Mouse (Mus musculus): ENCODE measurements around the gene Numb. TPM values are rescaled to one million over a fixed set of nuclear protein-coding genes. Genes with fewer than 3 reads are reported as not detected.
A peak's percentile ranks its signal among the peaks of the same experiment; 100 is the strongest.
"Not testable (repeated sequence)": the region's sequence is repeated elsewhere in the genome, so short reads cannot be mapped to it uniquely, and the experiment has no call there.

The Numb gene
- polyA plus RNA-seq, 1 experiment = 74.6 TPM

DNA sequence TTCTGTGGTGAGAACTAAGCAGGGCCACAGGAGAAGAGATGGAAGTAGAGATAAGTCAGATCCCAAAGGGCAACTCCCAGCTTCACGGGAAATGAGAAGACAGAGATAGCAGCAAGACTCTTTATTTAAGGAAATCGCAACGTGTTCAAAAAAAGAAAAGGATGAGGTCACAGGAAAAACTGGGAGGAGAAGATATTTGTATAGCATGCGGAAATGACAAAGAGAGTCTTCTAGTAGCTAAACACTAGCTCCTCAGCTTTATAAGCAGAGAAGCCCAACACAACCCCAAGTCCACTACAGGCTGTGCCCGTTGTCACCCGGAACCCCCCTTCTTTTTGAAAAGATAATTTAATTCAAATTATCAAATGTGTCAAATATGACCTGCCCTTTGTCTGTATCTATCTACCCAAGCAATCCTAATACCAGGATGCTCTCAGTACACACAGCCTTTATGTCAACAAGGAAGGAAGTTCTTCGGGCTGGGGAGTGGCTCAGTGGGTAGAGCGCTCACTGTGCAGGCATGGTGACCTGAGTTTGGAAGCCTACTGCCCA, 25.6 kb upstream of the Numb start:
- H3K4me3 ChIP-seq (ENCODE audit: insufficient read depth, low read length) = no peak overlapping the region
- TF ChIP-seq CTCF (IDR thresholded peaks at IDR 0.05; ENCODE audit: extremely low read depth, insufficient read depth, low read length) (no peak), POLR2A (IDR thresholded peaks at IDR 0.05; ENCODE audit: extremely low read depth, insufficient read depth, low read length) (no peak)
- H3K27ac ChIP-seq (ENCODE audit: insufficient read depth, low read length) = no peak overlapping the region

GRCm38 (mm10) chr12:83941938-83942337, 20.2 kb upstream of the Numb start:
- TF ChIP-seq CTCF (IDR thresholded peaks at IDR 0.05; ENCODE audit: extremely low read depth, insufficient read depth, low read length) = no peak
- H3K4me3 ChIP-seq (ENCODE audit: insufficient read depth, low read length) = no peak overlapping the region
- no peak overlapping the region for H3K27ac ChIP-seq (ENCODE audit: insufficient read depth, low read length)
- peaks cover 2% of the 10 kb centered on the region for H3K4me1 ChIP-seq (ENCODE audit: control insufficient read depth, insufficient read depth, low read length)

More for the DNA sequence above, 25.6 kb upstream of the Numb start:
- peaks cover 4% of the 10 kb centered on the region; the same call in 1 of the 2 replicates for H3K4me1 ChIP-seq (ENCODE audit: control insufficient read depth, insufficient read depth, low read length)

- Histone ChIP-seq H3K4me3 (ENCODE audit: insufficient read depth, low read length) (no peak overlapping the region), H3K27ac (ENCODE audit: insufficient read depth, low read length) (no peak overlapping the region), H3K4me1 (ENCODE audit: control insufficient read depth, insufficient read depth, low read length) (peaks cover 2% of the 10 kb centered on the region; the same call in 1 of the 2 replicates)
- TF ChIP-seq POLR2A (IDR thresholded peaks at IDR 0.05; ENCODE audit: extremely low read depth, insufficient read depth, low read length) (no peak), CTCF (IDR thresholded peaks at IDR 0.05; ENCODE audit: extremely low read depth, insufficient read depth, low read length) (no peak)
Observed at GRCm38 (mm10) chr12:83940031-83940430, 18.3 kb upstream of the Numb start.

DNA sequence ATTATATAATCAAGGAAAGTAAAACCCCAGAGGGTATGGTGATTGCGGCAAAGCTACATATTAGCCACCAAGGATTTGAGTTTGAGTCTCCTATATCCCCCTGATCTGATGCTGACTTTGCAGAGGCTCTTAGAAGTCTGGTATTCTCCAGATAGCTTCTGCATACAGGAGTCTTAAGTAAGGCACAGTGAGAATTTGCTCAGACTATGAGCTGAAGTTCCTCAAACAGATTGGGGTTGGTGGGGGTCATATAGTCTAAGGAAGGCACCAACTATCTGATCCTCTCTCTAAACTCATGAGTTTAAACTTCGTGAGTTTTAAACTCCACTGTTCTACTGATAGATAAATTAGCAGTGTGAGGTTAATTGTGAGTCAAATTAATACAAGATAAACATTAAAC, 17.6 kb upstream of the Numb start:
- H3K4me1 ChIP-seq (ENCODE audit: control insufficient read depth, insufficient read depth, low read length) = peaks cover 2% of the 10 kb centered on the region; the same call in 1 of the 2 replicates
- no peak overlapping the region for H3K4me3 ChIP-seq (ENCODE audit: insufficient read depth, low read length)
- TF ChIP-seq CTCF (IDR thresholded peaks at IDR 0.05; ENCODE audit: extremely low read depth, insufficient read depth, low read length) (no peak), POLR2A (IDR thresholded peaks at IDR 0.05; ENCODE audit: extremely low read depth, insufficient read depth, low read length) (no peak)
- no peak overlapping the region for H3K27ac ChIP-seq (ENCODE audit: insufficient read depth, low read length)

DNA sequence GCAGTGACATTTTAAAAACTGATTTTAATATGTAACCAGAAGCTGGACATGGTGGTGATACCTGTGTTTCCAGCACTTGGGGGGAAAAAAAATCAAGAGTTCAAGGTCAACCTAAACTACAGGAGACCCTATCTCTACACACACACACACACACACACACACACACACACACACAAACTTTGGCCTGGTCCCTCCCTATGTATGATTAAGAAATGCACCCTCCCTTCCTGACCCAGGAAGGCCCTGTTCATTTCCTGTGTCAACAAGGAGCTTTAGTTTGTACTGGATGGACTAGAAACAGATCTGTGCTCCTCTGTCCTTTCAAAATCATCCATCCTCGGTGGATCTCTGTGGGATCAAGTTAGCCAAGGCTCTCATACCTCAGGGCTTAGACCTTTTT, 16.9 kb upstream of the Numb start:
- not testable (repeated sequence) for H3K4me1 ChIP-seq (ENCODE audit: control insufficient read depth, insufficient read depth, low read length); H3K27ac ChIP-seq (ENCODE audit: insufficient read depth, low read length); H3K4me3 ChIP-seq (ENCODE audit: insufficient read depth, low read length)

- H3K4me1 ChIP-seq (ENCODE audit: control insufficient read depth, insufficient read depth, low read length) = peaks cover 4% of the 10 kb centered on the region
- H3K4me3 ChIP-seq (ENCODE audit: insufficient read depth, low read length) = no peak overlapping the region
- H3K27ac ChIP-seq (ENCODE audit: insufficient read depth, low read length) = no peak overlapping the region
- peak; percentile 22; the same call in 1 of the 2 replicates for TF ChIP-seq CTCF (IDR thresholded peaks at IDR 0.05; ENCODE audit: extremely low read depth, insufficient read depth, low read length)
- no peak for TF ChIP-seq POLR2A (IDR thresholded peaks at IDR 0.05; ENCODE audit: extremely low read depth, insufficient read depth, low read length)
Observed at GRCm38 (mm10) chr12:83937600-83937999, 15.9 kb upstream of the Numb start.

DNA sequence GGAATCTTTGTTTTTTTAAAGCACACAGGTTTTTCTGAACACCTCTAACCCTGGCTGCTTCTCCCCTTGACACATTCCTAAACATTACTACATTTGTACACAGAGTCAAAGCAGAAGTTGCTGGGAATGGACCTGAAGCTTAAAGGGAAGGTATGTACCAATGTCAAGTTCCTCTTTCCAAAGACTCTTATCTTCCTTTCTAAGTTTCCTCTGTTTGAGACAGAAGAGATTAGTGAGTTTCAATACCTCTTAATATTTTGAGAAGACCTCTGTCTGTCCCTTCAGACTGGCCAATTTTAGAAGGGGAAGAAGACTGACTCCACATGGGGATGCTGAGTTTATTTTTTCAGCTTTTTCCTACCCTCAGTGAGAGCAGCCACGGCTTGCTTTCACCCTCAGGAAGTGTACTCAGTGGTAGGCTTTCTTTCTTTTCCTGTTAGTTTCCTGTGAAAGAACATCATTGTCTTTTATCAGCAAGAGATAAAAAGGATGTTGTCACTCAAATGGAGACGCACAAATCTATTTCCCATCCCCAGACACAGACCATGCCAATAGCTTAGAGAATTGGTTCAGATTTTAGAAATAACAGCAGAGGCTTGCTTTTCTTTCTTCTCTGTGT, 7.6 kb upstream of the Numb start:
- Histone ChIP-seq H3K4me1 (ENCODE audit: control insufficient read depth, insufficient read depth, low read length) (peaks cover 7% of the 10 kb centered on the region), H3K27ac (ENCODE audit: insufficient read depth, low read length) (no peak overlapping the region), H3K4me3 (ENCODE audit: insufficient read depth, low read length) (no peak overlapping the region)
- TF ChIP-seq CTCF (IDR thresholded peaks at IDR 0.05; ENCODE audit: extremely low read depth, insufficient read depth, low read length) = no peak
- TF ChIP-seq POLR2A (IDR thresholded peaks at IDR 0.05; ENCODE audit: extremely low read depth, insufficient read depth, low read length) = no peak

DNA sequence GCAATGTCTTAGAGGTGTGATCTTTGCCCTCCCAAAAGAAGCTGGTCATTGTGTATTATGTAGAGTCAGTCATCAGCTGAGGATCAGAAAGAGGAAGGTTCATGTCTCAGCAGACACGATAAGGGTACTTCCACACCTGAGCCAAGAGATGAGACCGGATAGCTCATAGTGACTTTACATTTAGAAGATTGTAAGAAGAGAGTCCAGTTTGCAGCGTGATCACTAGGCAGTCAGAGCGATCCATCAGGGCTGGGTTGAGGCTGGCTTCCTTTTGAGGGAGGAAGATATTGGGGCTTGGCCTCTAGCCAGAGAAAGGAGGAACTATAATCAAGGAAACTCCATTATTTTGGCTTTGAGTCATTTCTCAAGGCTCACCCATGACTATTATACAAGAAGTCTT, 6.0 kb upstream of the Numb start:
- H3K4me3 ChIP-seq (ENCODE audit: insufficient read depth, low read length) = no peak overlapping the region
- TF ChIP-seq POLR2A (IDR thresholded peaks at IDR 0.05; ENCODE audit: extremely low read depth, insufficient read depth, low read length) = no peak
- no peak for TF ChIP-seq CTCF (IDR thresholded peaks at IDR 0.05; ENCODE audit: extremely low read depth, insufficient read depth, low read length)
- peaks cover 9% of the 10 kb centered on the region for H3K4me1 ChIP-seq (ENCODE audit: control insufficient read depth, insufficient read depth, low read length)
- H3K27ac ChIP-seq (ENCODE audit: insufficient read depth, low read length) = peak overlapping the region; percentile 68

GRCm38 (mm10) chr12:83926061-83926460, 4.3 kb upstream of the Numb start:
- TF ChIP-seq POLR2A (IDR thresholded peaks at IDR 0.05; ENCODE audit: extremely low read depth, insufficient read depth, low read length) (no peak), CTCF (IDR thresholded peaks at IDR 0.05; ENCODE audit: extremely low read depth, insufficient read depth, low read length) (no peak)
- H3K4me1 ChIP-seq (ENCODE audit: control insufficient read depth, insufficient read depth, low read length) = peaks cover 5% of the 10 kb centered on the region
- no peak overlapping the region for H3K4me3 ChIP-seq (ENCODE audit: insufficient read depth, low read length)
- no peak overlapping the region for H3K27ac ChIP-seq (ENCODE audit: insufficient read depth, low read length)

- H3K27ac ChIP-seq (ENCODE audit: insufficient read depth, low read length) = no peak overlapping the region
- no peak overlapping the region for H3K4me3 ChIP-seq (ENCODE audit: insufficient read depth, low read length)
- TF ChIP-seq CTCF (IDR thresholded peaks at IDR 0.05; ENCODE audit: extremely low read depth, insufficient read depth, low read length) (no peak), POLR2A (IDR thresholded peaks at IDR 0.05; ENCODE audit: extremely low read depth, insufficient read depth, low read length) (no peak)
- H3K4me1 ChIP-seq (ENCODE audit: control insufficient read depth, insufficient read depth, low read length) = peaks cover 5% of the 10 kb centered on the region
Observed at GRCm38 (mm10) chr12:83925160-83925703, 3.5 kb upstream of the Numb start.

Data from cortical plate, adult 2 months (tissue).